Mouse (Mus musculus) megakaryocyte, embryonic 14.5 days (primary cell): ENCODE measurements around the gene Gm37240.

ENCODE experiments used
- FLI1 ChIP-seq: IDR thresholded peaks from 2 replicates; pipeline ENCODE4 v1.6.1; 2012; ENCODE audit warnings: low read length, inconsistent platforms, mixed read lengths
- GATA1 ChIP-seq: IDR thresholded peaks from 3 replicates; pipeline ENCODE4 v1.6.1; 2012; ENCODE audit warnings: mixed read lengths, low read length, inconsistent platforms, borderline replicate concordance

DNA sequence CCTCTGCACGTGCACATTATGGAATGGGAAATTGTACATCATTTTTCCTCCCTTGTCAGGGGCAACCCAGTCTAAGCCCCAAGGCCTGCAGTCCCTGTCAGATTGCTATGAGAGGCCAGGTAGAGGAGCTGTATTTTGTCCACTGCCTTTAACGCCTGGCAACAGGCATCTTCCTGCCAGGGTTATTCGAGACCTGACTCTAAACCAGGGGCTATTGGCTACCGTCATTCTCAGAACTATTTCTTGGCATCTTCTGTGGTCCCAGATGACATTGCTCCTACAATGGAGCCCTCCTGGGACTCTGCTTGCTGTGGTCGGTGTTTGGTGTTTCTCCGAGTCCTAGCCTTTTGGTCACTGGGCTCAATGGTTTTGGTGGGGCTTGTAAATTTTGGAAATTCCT lies 762.4 kb downstream of the Gm37240 start:
- no peak for TF ChIP-seq FLI1
- TF ChIP-seq GATA1: no peak
